In genomic region chr10:77127926-77128325, GRCm38 (mm10) we compare ENCODE assay signal across 11 mouse cellular contexts. TPM values are rescaled to one million over a fixed set of nuclear protein-coding genes. Genes with fewer than 3 reads are reported as not detected.
A peak's percentile ranks its signal among the peaks of the same experiment; 100 is the strongest.
DNase-seq lines count a peak whose midpoint lies in the region; ATAC-seq and TF ChIP-seq lines count a peak whose summit lies in the region.
"Had no signal": no experiment of that assay in that cellular context is flagged by ENCODE, and none has a peak within 500 bp of the region (broad histone marks: within the 10 kb centered on the region; RNA-seq: fewer than 3 reads in every experiment).

No protein-coding gene starts in this region.

- TF ChIP-seq CTCF in heart, postnatal 0 days (IDR thresholded peaks at IDR 0.05; ENCODE audit: low read depth): peak; percentile 49
- peak in 2 of 3 experiments; percentile 28 to 35; a peak in 5 of 6 replicates for TF ChIP-seq CTCF in MEL (IDR thresholded peaks at IDR 0.05 in 2 of 3, conservative IDR thresholded peaks at IDR 0.05 in 1 of 3; ENCODE audit: control insufficient read depth in 1 of 3, insufficient read depth in 1 of 3, low read depth in 2 of 3, low read length in 3 of 3, poor library complexity in 1 of 3, severe bottlenecking in 1 of 3)
- TF ChIP-seq CTCF in liver, postnatal 0 days (IDR thresholded peaks at IDR 0.05; ENCODE audit: low read depth): peak; percentile 68
- no peak for TF ChIP-seq CTCF in cerebellum, adult 2 months (IDR thresholded peaks at IDR 0.05; ENCODE audit: borderline replicate concordance, insufficient read depth, low read depth, low read length)

- WGBS in heart, postnatal 0 days: 63% methylated on average over 2 of the region's 2 CpGs
- WGBS in heart, embryonic 12.5 days: 74% methylated on average over 2 of the region's 2 CpGs
- WGBS in intestine, embryonic 15.5 days: 70% methylated on average over 2 of the region's 2 CpGs
- 47% methylated on average over 2 of the region's 2 CpGs for WGBS in liver, postnatal 0 days (ENCODE audit: insufficient replicate concordance)
- 83% methylated on average over 2 of the region's 2 CpGs for WGBS in cerebellum, adult 2 months

- H3K27ac ChIP-seq in heart, postnatal 0 days (ENCODE audit: low read depth): no peak overlapping the region
- H3K27ac ChIP-seq in heart, embryonic 12.5 days (ENCODE audit: poor library complexity, severe bottlenecking): no peak overlapping the region
- H3K27ac ChIP-seq in MEL (ENCODE audit: control insufficient read depth, low read depth, low read length): no peak overlapping the region
- H3K27ac ChIP-seq in intestine, embryonic 15.5 days: no peak overlapping the region
- H3K27ac ChIP-seq in liver, postnatal 0 days (ENCODE audit: low read depth): no peak overlapping the region
- no peak overlapping the region for H3K27ac ChIP-seq in cerebellum, adult 2 months (ENCODE audit: insufficient read depth, low read length)
- H3K27ac ChIP-seq: hindbrain, embryonic 14.5 days; macrophage had no signal

- TF ChIP-seq POLR2A in MEL (IDR thresholded peaks at IDR 0.05; ENCODE audit: control insufficient read depth in 1 of 2, insufficient read depth in 1 of 2, low read depth in 1 of 2, low read length in 2 of 2, poor library complexity in 1 of 2): no peak
- TF ChIP-seq POLR2A in cerebellum, adult 2 months (IDR thresholded peaks at IDR 0.05; ENCODE audit: borderline replicate concordance, insufficient read depth, low read length): no peak

- no peak for ATAC-seq in heart, postnatal 0 days (ENCODE audit: insufficient read depth, low read depth)
- ATAC-seq in heart, embryonic 12.5 days (ENCODE audit: insufficient number of reproducible peaks, low FRiP score): no peak
- ATAC-seq in intestine, embryonic 15.5 days: peak; percentile 24; the same call in 1 of the 2 replicates
- peak; percentile 78 for ATAC-seq in liver, postnatal 0 days
- no peak for ATAC-seq in inflammation-experienced regulatory T-cells, adult 6 months

- TF ChIP-seq EP300 in heart, postnatal 0 days (IDR thresholded peaks at IDR 0.05; ENCODE audit: low read depth): no peak
- no peak for TF ChIP-seq EP300 in MEL (IDR thresholded peaks at IDR 0.05; ENCODE audit: low read depth in 1 of 2, low read length in 2 of 2)
- no peak for TF ChIP-seq EP300 in liver, postnatal 0 days (IDR thresholded peaks at IDR 0.05; ENCODE audit: low read depth)

- 0 out of 2 replicates have a peak, but pooled peaks cover 3% of the 10 kb centered on the region for H3K4me1 ChIP-seq in heart, postnatal 0 days (ENCODE audit: control insufficient read depth, insufficient read depth)
- peaks cover 57% of the 10 kb centered on the region for H3K4me1 ChIP-seq in heart, embryonic 12.5 days (replicated peaks)
- no peaks in the 10 kb centered on the region for H3K4me1 ChIP-seq in MEL (ENCODE audit: control insufficient read depth in 1 of 2, insufficient read depth in 2 of 2, low read length in 2 of 2)
- peaks cover 25% of the 10 kb centered on the region for H3K4me1 ChIP-seq in intestine, embryonic 15.5 days (replicated peaks)
- H3K4me1 ChIP-seq in liver, postnatal 0 days (ENCODE audit: insufficient read depth): peaks cover 12% of the 10 kb centered on the region
- H3K4me1 ChIP-seq in cerebellum, adult 2 months (ENCODE audit: control insufficient read depth, insufficient read depth, low read length): peaks cover 8% of the 10 kb centered on the region; the same call in 1 of the 2 replicates

- TF ChIP-seq RAD21 in MEL (IDR thresholded peaks at IDR 0.05; ENCODE audit: low read depth, low read length): no peak; the same call in 1 of the 2 replicates

- DNase-seq in heart, postnatal 0 days (ENCODE audit: low spot score): peak; percentile 37
- no peak for DNase-seq in MEL (ENCODE audit: low read depth, low spot score)
- peak; percentile 66 for DNase-seq in liver, postnatal 0 days
- DNase-seq in cerebellum, adult 2 months: no peak
- DNase-seq in thymus, postnatal 4 days: no peak

- no peaks in the 10 kb centered on the region for H3K79me2 ChIP-seq in MEL (ENCODE audit: control insufficient read depth, insufficient read depth, low read length, poor library complexity)

- no peaks in the 10 kb centered on the region for H3K9me3 ChIP-seq in heart, postnatal 0 days (replicated peaks; ENCODE audit: control insufficient read depth, low read length)
- no peaks in the 10 kb centered on the region for H3K9me3 ChIP-seq in heart, embryonic 12.5 days (replicated peaks)
- no peaks in the 10 kb centered on the region for H3K9me3 ChIP-seq in MEL (replicated peaks; ENCODE audit: insufficient read depth, low read length)
- no peaks in the 10 kb centered on the region for H3K9me3 ChIP-seq in intestine, embryonic 15.5 days
- H3K9me3 ChIP-seq in liver, postnatal 0 days (ENCODE audit: low read length): no peaks in the 10 kb centered on the region
- H3K9me3 ChIP-seq: G1E had no signal

- no peak overlapping the region for H3K4me3 ChIP-seq in heart, postnatal 0 days (ENCODE audit: low read depth, low read length)
- H3K4me3 ChIP-seq in heart, embryonic 12.5 days: no peak overlapping the region
- H3K4me3 ChIP-seq in MEL (ENCODE audit: control insufficient read depth in 1 of 2, insufficient read depth in 1 of 2, low read depth in 2 of 2, low read length in 2 of 2): no peak overlapping the region
- H3K4me3 ChIP-seq in intestine, embryonic 15.5 days (replicated peaks): no peak overlapping the region
- no peak overlapping the region for H3K4me3 ChIP-seq in liver, postnatal 0 days (ENCODE audit: low read depth, low read length)
- no peak overlapping the region for H3K4me3 ChIP-seq in cerebellum, adult 2 months (replicated peaks; ENCODE audit: insufficient read depth, low read depth, low read length)

- H3K9ac ChIP-seq in heart, postnatal 0 days (replicated peaks; ENCODE audit: low read depth, low read length): no peak overlapping the region
- no peak overlapping the region for H3K9ac ChIP-seq in heart, embryonic 12.5 days
- H3K9ac ChIP-seq in MEL (ENCODE audit: control insufficient read depth, low read depth, low read length, poor library complexity, severe bottlenecking): no peak overlapping the region
- no peak overlapping the region for H3K9ac ChIP-seq in intestine, embryonic 15.5 days
- no peak overlapping the region for H3K9ac ChIP-seq in liver, postnatal 0 days (replicated peaks)
- H3K9ac ChIP-seq: hindbrain, embryonic 14.5 days had no signal

- no peaks in the 10 kb centered on the region for H3K27me3 ChIP-seq in heart, postnatal 0 days (ENCODE audit: control insufficient read depth, insufficient read depth, low read length)
- H3K27me3 ChIP-seq in heart, embryonic 12.5 days (replicated peaks): no peaks in the 10 kb centered on the region
- H3K27me3 ChIP-seq in MEL (ENCODE audit: control insufficient read depth in 1 of 2, insufficient read depth in 2 of 2, low read length in 2 of 2): no peaks in the 10 kb centered on the region; a peak in 1 of 4 replicates
- no peaks in the 10 kb centered on the region for H3K27me3 ChIP-seq in intestine, embryonic 15.5 days (replicated peaks)
- H3K27me3 ChIP-seq in liver, postnatal 0 days (ENCODE audit: insufficient read depth, low read length): no peaks in the 10 kb centered on the region
- H3K27me3 ChIP-seq in cerebellum, adult 2 months (ENCODE audit: control insufficient read depth, insufficient read depth, low read length): no peaks in the 10 kb centered on the region

- no peak overlapping the region for H3K4me2 ChIP-seq in heart, postnatal 0 days (ENCODE audit: low read depth, low read length)
- no peak overlapping the region for H3K4me2 ChIP-seq in heart, embryonic 12.5 days
- no peak overlapping the region for H3K4me2 ChIP-seq in intestine, embryonic 15.5 days (replicated peaks)
- no peak overlapping the region for H3K4me2 ChIP-seq in liver, postnatal 0 days (ENCODE audit: low read depth, low read length)
- H3K4me2 ChIP-seq: hindbrain, embryonic 14.5 days had no signal

- no peaks in the 10 kb centered on the region for H3K36me3 ChIP-seq in heart, postnatal 0 days (replicated peaks; ENCODE audit: control insufficient read depth, insufficient read depth, low read length)
- no peaks in the 10 kb centered on the region for H3K36me3 ChIP-seq in heart, embryonic 12.5 days
- H3K36me3 ChIP-seq in MEL (ENCODE audit: control insufficient read depth in 1 of 2, insufficient read depth in 2 of 2, low read length in 2 of 2): no peaks in the 10 kb centered on the region
- no peaks in the 10 kb centered on the region for H3K36me3 ChIP-seq in intestine, embryonic 15.5 days
- no peaks in the 10 kb centered on the region for H3K36me3 ChIP-seq in liver, postnatal 0 days (replicated peaks; ENCODE audit: insufficient read depth, low read length)

TF ChIP-seq in MEL, 35 proteins besides CTCF, POLR2A, EP300 and RAD21:
- TF ChIP-seq MAFK (IDR thresholded peaks at IDR 0.05; ENCODE audit: borderline replicate concordance, low read depth, low read length) (no peak), SMC3 (IDR thresholded peaks at IDR 0.05; ENCODE audit: low read depth, low read length) (0 out of 2 replicates have a peak, but pooled peaks have one; percentile 10)

RNA-seq across cellular contexts. Expression of gene Col18a1, which starts 38.4 kb away (rescaled TPM):
- total RNA-seq in heart, postnatal 0 days (2014; rRNA removed; ENCODE audit: low replicate concordance): 130 and 133 TPM in 2 replicates
- 40.6 and 47.3 TPM in 2 replicates for polyA plus RNA-seq in heart, postnatal 0 days (2015; fragmentation: Nextera tagmentation; extraction: Ambion mirVana)
- 271 and 284 TPM in 2 replicates for polyA plus RNA-seq in heart, embryonic 12.5 days (2016; fragmentation: Nextera tagmentation; extraction: Ambion mirVana)
- 0.33 and 0.46 TPM in 2 replicates for total RNA-seq in MEL (2012; rRNA removed)
- 1 to 10 TPM in 1 of 2 experiments, not detected in 1; 1.3 TPM for polyA plus RNA-seq in MEL (2012; ENCODE audit: insufficient read depth in 1 of 2, insufficient read length in 2 of 2, low read depth in 1 of 2, low replicate concordance in 2 of 2, missing spikeins in 1 of 2)
- 59.5 and 59.7 TPM in 2 replicates for polyA plus RNA-seq in intestine, embryonic 15.5 days (2015; fragmentation: Nextera tagmentation; extraction: Ambion mirVana)
- polyA plus RNA-seq in liver, postnatal 0 days (2015; fragmentation: Nextera tagmentation; extraction: Ambion mirVana): 137 and 167 TPM in 2 replicates
- polyA plus RNA-seq in cerebellum, adult 2 months (2012; rRNA removed): 45.7 and 52.8 TPM in 2 replicates
- polyA plus RNA-seq in inflammation-experienced regulatory T-cells, adult 6 months (2017; shearing (Covaris generic)): under 1 TPM in 2 of 3 experiments, not detected in 1; 0.09 to 0.11 TPM

Comparison
In these comparisons a context has a peak if more than half of its experiments do, and no peak if none do; other contexts are left out.
1. ATAC-seq: peak in intestine, embryonic 15.5 days (single experiment) and liver, postnatal 0 days (single experiment); none in heart, postnatal 0 days (single experiment), heart, embryonic 12.5 days (single experiment) and inflammation-experienced regulatory T-cells, adult 6 months (single experiment).
2. DNase-seq: peak in heart, postnatal 0 days (single experiment) and liver, postnatal 0 days (single experiment); none in MEL (single experiment), cerebellum, adult 2 months (0 of 2) and thymus, postnatal 4 days (single experiment).
3. RNA of gene Col18a1, which starts 38.4 kb away (polyA plus RNA-seq): 271 to 284 TPM in heart, embryonic 12.5 days, 137 to 167 TPM in liver, postnatal 0 days, 59.5 to 59.7 TPM in intestine, embryonic 15.5 days, 40.6 to 47.3 TPM in heart, postnatal 0 days and 45.7 to 52.8 TPM in cerebellum, adult 2 months; 1.3 TPM in MEL and 0.09 to 0.11 TPM in inflammation-experienced regulatory T-cells, adult 6 months; every median in the first group is over 10 times any median in the second.